10 mouse cellular contexts compared by ENCODE assay signal in the genomic region with DNA sequence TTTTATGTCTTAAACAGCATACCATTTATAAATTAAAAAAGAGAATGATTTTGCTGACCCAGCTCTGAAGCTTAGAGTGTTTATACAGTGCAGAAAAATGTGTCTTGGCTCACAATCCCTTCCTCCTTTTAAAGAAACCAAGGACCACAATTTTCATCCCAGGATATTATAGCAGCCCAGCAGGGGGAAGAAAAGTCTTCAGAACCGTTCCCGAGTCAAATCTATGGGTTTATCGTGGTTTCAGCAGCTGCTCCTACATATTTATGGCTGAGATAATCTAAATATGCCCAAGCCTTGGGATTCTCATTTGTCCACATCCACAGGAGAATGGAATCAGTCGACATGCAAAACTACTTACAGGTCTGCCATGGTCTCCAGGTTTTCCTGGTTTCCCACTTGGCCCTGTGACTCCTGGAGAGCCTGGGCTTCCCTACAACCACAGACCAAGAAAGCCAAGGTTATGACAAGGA.
A peak's percentile ranks its signal among the peaks of the same experiment; 100 is the strongest.
DNase-seq lines count a peak whose midpoint lies in the region; ATAC-seq lines count a peak whose summit lies in the region.
"Had no signal": no experiment of that assay in that cellular context is flagged by ENCODE, and none has a peak within 500 bp of the region (broad histone marks: within the 10 kb centered on the region; RNA-seq: fewer than 3 reads in every experiment).

No protein-coding gene starts in this region.

- no peaks in the 10 kb centered on the region for H3K27me3 ChIP-seq in kidney, embryonic 14.5 days (ENCODE audit: control insufficient read depth, insufficient read depth, low read length)
- no peaks in the 10 kb centered on the region for H3K27me3 ChIP-seq in embryonic facial prominence, embryonic 13.5 days
- no peaks in the 10 kb centered on the region for H3K27me3 ChIP-seq in limb, embryonic 15.5 days

- no peak; the same call in 1 of the 2 replicates for ATAC-seq in kidney, embryonic 14.5 days (ENCODE audit: low FRiP score, low TSS enrichment)
- no peak for ATAC-seq in embryonic facial prominence, embryonic 13.5 days (ENCODE audit: insufficient number of reproducible peaks, insufficient read depth, low FRiP score, low TSS enrichment, low read depth)
- ATAC-seq in limb, embryonic 15.5 days (ENCODE audit: insufficient number of reproducible peaks, low FRiP score, low TSS enrichment, low read depth), result peak; percentile 73
- ATAC-seq: liver, postnatal 0 days had no signal

- no peak overlapping the region for H3K9ac ChIP-seq in kidney, embryonic 14.5 days (ENCODE audit: low read depth, low read length)
- no peak overlapping the region for H3K9ac ChIP-seq in embryonic facial prominence, embryonic 13.5 days
- no peak overlapping the region for H3K9ac ChIP-seq in limb, embryonic 15.5 days
- H3K9ac ChIP-seq: liver, postnatal 0 days had no signal

- no peak overlapping the region for H3K4me3 ChIP-seq in kidney, embryonic 14.5 days (ENCODE audit: low read length)
- H3K4me3 ChIP-seq in embryonic facial prominence, embryonic 13.5 days, result no peak overlapping the region
- H3K4me3 ChIP-seq in limb, embryonic 15.5 days, result no peak overlapping the region
- H3K4me3 ChIP-seq: forebrain, embryonic 10.5 days had no signal

- no peaks in the 10 kb centered on the region for H3K4me1 ChIP-seq in kidney, embryonic 14.5 days (ENCODE audit: control insufficient read depth, insufficient read depth, low read length)
- H3K4me1 ChIP-seq in embryonic facial prominence, embryonic 13.5 days, result peaks cover 37% of the 10 kb centered on the region
- peaks cover 20% of the 10 kb centered on the region for H3K4me1 ChIP-seq in limb, embryonic 15.5 days

- DNase-seq in kidney, adult 8-10 months, result no peak
- DNase-seq in 3134 (ENCODE audit: extremely low read depth, insufficient read length, low spot score), result peak; percentile 61
- no peak for DNase-seq in cerebellum, postnatal 14 days
- DNase-seq in adrenal gland, adult 18-20 months (ENCODE audit: low spot score in 2 of 2), result no peak
- DNase-seq: cerebellum, postnatal 25 days; liver, postnatal 0 days had no signal

- no peaks in the 10 kb centered on the region for H3K9me3 ChIP-seq in kidney, embryonic 14.5 days (ENCODE audit: control insufficient read depth, low read length)
- no peaks in the 10 kb centered on the region for H3K9me3 ChIP-seq in embryonic facial prominence, embryonic 13.5 days
- H3K9me3 ChIP-seq in limb, embryonic 15.5 days, result no peaks in the 10 kb centered on the region
- H3K9me3 ChIP-seq: forebrain, embryonic 10.5 days had no signal

- peak overlapping the region; percentile 59; the same call in 1 of the 2 replicates for H3K27ac ChIP-seq in kidney, embryonic 14.5 days (ENCODE audit: low read depth, low read length)
- H3K27ac ChIP-seq in embryonic facial prominence, embryonic 13.5 days, result peak overlapping the region; percentile 68
- H3K27ac ChIP-seq in limb, embryonic 15.5 days, result peak overlapping the region; percentile 87
- H3K27ac ChIP-seq: forebrain, embryonic 10.5 days had no signal

- WGBS in kidney, embryonic 14.5 days, result 56% methylated on average over 4 of the region's 4 CpGs
- WGBS in embryonic facial prominence, embryonic 13.5 days, result 39% methylated on average over 4 of the region's 4 CpGs
- WGBS in limb, embryonic 15.5 days, result 37% methylated on average over 4 of the region's 4 CpGs

- H3K4me2 ChIP-seq in kidney, embryonic 14.5 days (replicated peaks; ENCODE audit: low read depth, low read length), result no peak overlapping the region
- H3K4me2 ChIP-seq in embryonic facial prominence, embryonic 13.5 days, result no peak overlapping the region
- no peak overlapping the region for H3K4me2 ChIP-seq in limb, embryonic 15.5 days

- H3K36me3 ChIP-seq in kidney, embryonic 14.5 days (ENCODE audit: control insufficient read depth, insufficient read depth, low read length), result peaks cover 2% of the 10 kb centered on the region; the same call in 1 of the 2 replicates
- peaks cover 37% of the 10 kb centered on the region for H3K36me3 ChIP-seq in embryonic facial prominence, embryonic 13.5 days
- peaks cover 36% of the 10 kb centered on the region for H3K36me3 ChIP-seq in limb, embryonic 15.5 days
- H3K36me3 ChIP-seq: forebrain, embryonic 10.5 days had no signal
